Mouse (Mus musculus) stomach, embryonic 15.5 days (tissue): Measurements from ENCODE around the gene Mras. TPM values are rescaled to one million over a fixed set of nuclear protein-coding genes. Genes with fewer than 3 reads are reported as not detected.
A peak's percentile ranks its signal among the peaks of the same experiment; 100 is the strongest.

Experiments
- ATAC-seq: fragments of 200-750 bp; cut with Nextera tagmentation; 2 replicates; pipeline ENCODE4 v1.8.0; 2017; ENCODE audit warnings: low read depth, moderate number of reproducible peaks, moderate TSS enrichment; ENCODE audit not compliant: insufficient read depth, low FRiP score
- H3K27ac ChIP-seq: fragments of 300-500 bp; sonication (generic); 2 replicates; pipeline ENCODE4 v1.5.1; 2015; ENCODE audit warnings: mild to moderate bottlenecking, inconsistent platforms
- H3K27me3 ChIP-seq: fragments of 300-500 bp; sonication (generic); replicated peaks from 2 replicates; pipeline ENCODE4 v1.6.1; 2015; ENCODE audit warnings: inconsistent platforms
- H3K36me3 ChIP-seq: fragments of 300-500 bp; sonication (generic); 2 replicates; pipeline ENCODE4 v1.6.1; 2015; ENCODE audit warnings: inconsistent platforms
- H3K4me1 ChIP-seq: fragments of 300-500 bp; sonication (generic); 2 replicates; pipeline ENCODE4 v1.6.1; 2015; ENCODE audit warnings: inconsistent platforms
- H3K4me2 ChIP-seq: fragments of 300-500 bp; sonication (generic); 2 replicates; pipeline ENCODE4 v1.6.1; 2015; ENCODE audit warnings: mild to moderate bottlenecking, inconsistent platforms
- H3K4me3 ChIP-seq: fragments of 300-500 bp; sonication (generic); replicated peaks from 2 replicates; pipeline ENCODE4 v1.5.1; 2015; ENCODE audit warnings: inconsistent platforms
- H3K9ac ChIP-seq: fragments of 300-500 bp; sonication (generic); 2 replicates; pipeline ENCODE4 v1.6.1; 2015; ENCODE audit warnings: inconsistent platforms
- H3K9me3 ChIP-seq: fragments of 300-500 bp; sonication (generic); 2 replicates; pipeline ENCODE4 v1.6.1; 2016; ENCODE audit warnings: inconsistent platforms
- WGBS: fragments of 180-500 bp; shearing (Covaris S2); methylation state at CpG from one replicate; pipeline ENCODE4 v1.1.7; 2015; 5-methylcytosine and 5-hydroxymethylcytosine counted together
- polyA plus RNA-seq: library from polyadenylated mRNA; unstranded; fragments of >200 nt; fragmentation: Nextera tagmentation; extraction: Ambion mirVana; gene quantifications from 2 replicates; pipeline ENCODE4 v1.2.1, GENCODE M21; 2015

Gene Mras
- polyA plus RNA-seq, 1 experiment from 2014 or later: 11.6 TPM

- no peak for ATAC-seq
- H3K4me2 ChIP-seq: no peak overlapping the region
- no peak overlapping the region for H3K9ac ChIP-seq
- no peaks in the 10 kb centered on the region for H3K27me3 ChIP-seq
- H3K4me1 ChIP-seq: peaks cover 13% of the 10 kb centered on the region
- no peaks in the 10 kb centered on the region for H3K9me3 ChIP-seq
- no peaks in the 10 kb centered on the region for H3K36me3 ChIP-seq
- no peak overlapping the region for H3K4me3 ChIP-seq
- 48% methylated on average over 9 of the region's 9 CpGs for WGBS
- no peak overlapping the region for H3K27ac ChIP-seq
These were observed 11.9 kb downstream of the Mras start for GRCm38 (mm10) chr9:99425262-99425661.

GRCm38 (mm10) chr9:99424574-99424863 lies 12.7 kb downstream of the Mras start:
- H3K9me3 ChIP-seq: no peaks in the 10 kb centered on the region
- H3K36me3 ChIP-seq: no peaks in the 10 kb centered on the region
- H3K4me1 ChIP-seq: peaks cover 13% of the 10 kb centered on the region
- ATAC-seq: no peak
- H3K27ac ChIP-seq: no peak overlapping the region
- H3K4me3 ChIP-seq: no peak overlapping the region
- 59% methylated on average over 4 of the region's 4 CpGs for WGBS
- no peak overlapping the region for H3K4me2 ChIP-seq
- no peak overlapping the region for H3K9ac ChIP-seq
- H3K27me3 ChIP-seq: no peaks in the 10 kb centered on the region

GRCm38 (mm10) chr9:99423692-99424573 lies 13.2 kb downstream of the Mras start:
- peak; percentile 53; the same call in 1 of the 2 replicates for ATAC-seq
- Histone ChIP-seq H3K9me3 (no peaks in the 10 kb centered on the region), H3K9ac (no peak overlapping the region), H3K36me3 (no peaks in the 10 kb centered on the region), H3K4me2 (no peak overlapping the region), H3K27me3 (no peaks in the 10 kb centered on the region), H3K4me3 (no peak overlapping the region), H3K27ac (no peak overlapping the region), H3K4me1 (peaks cover 13% of the 10 kb centered on the region)
- WGBS: 60% methylated on average over 9 of the region's 9 CpGs

- H3K4me2 ChIP-seq: no peak overlapping the region
- no peak overlapping the region for H3K4me3 ChIP-seq
- ATAC-seq: no peak
- no peak overlapping the region for H3K9ac ChIP-seq
- H3K36me3 ChIP-seq: no peaks in the 10 kb centered on the region
- no peak overlapping the region for H3K27ac ChIP-seq
- no peaks in the 10 kb centered on the region for H3K9me3 ChIP-seq
- no peaks in the 10 kb centered on the region for H3K27me3 ChIP-seq
- peaks cover 13% of the 10 kb centered on the region for H3K4me1 ChIP-seq
- 58% methylated on average over 3 of the region's 3 CpGs for WGBS
These were observed 15.3 kb downstream of the Mras start for GRCm38 (mm10) chr9:99421914-99422313.

GRCm38 (mm10) chr9:99419951-99420701 lies 17.1 kb downstream of the Mras start:
- H3K4me1 ChIP-seq: peaks cover 13% of the 10 kb centered on the region
- H3K4me2 ChIP-seq: no peak overlapping the region
- H3K9me3 ChIP-seq: no peaks in the 10 kb centered on the region
- no peaks in the 10 kb centered on the region for H3K27me3 ChIP-seq
- no peak overlapping the region for H3K27ac ChIP-seq
- no peak for ATAC-seq
- no peak overlapping the region for H3K4me3 ChIP-seq
- no peaks in the 10 kb centered on the region for H3K36me3 ChIP-seq
- H3K9ac ChIP-seq: no peak overlapping the region
- 69% methylated on average over 8 of the region's 8 CpGs for WGBS

- H3K36me3 ChIP-seq: no peaks in the 10 kb centered on the region
- no peaks in the 10 kb centered on the region for H3K4me1 ChIP-seq
- ATAC-seq: no peak
- no peak overlapping the region for H3K4me3 ChIP-seq
- no peak overlapping the region for H3K27ac ChIP-seq
- H3K27me3 ChIP-seq: no peaks in the 10 kb centered on the region
- no peak overlapping the region for H3K9ac ChIP-seq
- 69% methylated on average over 5 of the region's 5 CpGs for WGBS
- no peaks in the 10 kb centered on the region for H3K9me3 ChIP-seq
- H3K4me2 ChIP-seq: no peak overlapping the region
These were observed 18.8 kb downstream of the Mras start for GRCm38 (mm10) chr9:99418377-99418776.

- Histone ChIP-seq H3K4me1 (no peaks in the 10 kb centered on the region), H3K27me3 (no peaks in the 10 kb centered on the region), H3K36me3 (no peaks in the 10 kb centered on the region), H3K4me3 (no peak overlapping the region), H3K9ac (no peak overlapping the region), H3K9me3 (no peaks in the 10 kb centered on the region), H3K27ac (no peak overlapping the region), H3K4me2 (no peak overlapping the region)
- WGBS: 53% methylated on average over 4 of the region's 4 CpGs
- no peak for ATAC-seq
These were observed 19.8 kb downstream of the Mras start for GRCm38 (mm10) chr9:99417288-99417846.

- Histone ChIP-seq H3K4me1 (no peaks in the 10 kb centered on the region), H3K4me3 (no peak overlapping the region), H3K36me3 (no peaks in the 10 kb centered on the region)
These were observed 20.4 kb downstream of the Mras start for GRCm38 (mm10) chr9:99416809-99417208.

GRCm38 (mm10) chr9:99411785-99412184 lies 25.4 kb downstream of the Mras start:
- no peaks in the 10 kb centered on the region for H3K36me3 ChIP-seq
- H3K27ac ChIP-seq: no peak overlapping the region
- H3K4me2 ChIP-seq: no peak overlapping the region
- H3K9ac ChIP-seq: no peak overlapping the region
- H3K9me3 ChIP-seq: no peaks in the 10 kb centered on the region
- no peaks in the 10 kb centered on the region for H3K4me1 ChIP-seq
- no peak for ATAC-seq
- H3K27me3 ChIP-seq: no peaks in the 10 kb centered on the region
- no peak overlapping the region for H3K4me3 ChIP-seq
- 88% methylated on average over 4 of the region's 4 CpGs for WGBS

More at GRCm38 (mm10) chr9:99416809-99417208, 20.4 kb downstream of the Mras start:
- no peak overlapping the region for H3K9ac ChIP-seq
- H3K27me3 ChIP-seq: no peaks in the 10 kb centered on the region
- H3K9me3 ChIP-seq: no peaks in the 10 kb centered on the region
- 82% methylated on average over 3 of the region's 3 CpGs for WGBS
- no peak overlapping the region for H3K27ac ChIP-seq
- H3K4me2 ChIP-seq: no peak overlapping the region
- ATAC-seq: 0 out of 2 replicates have a peak, but pooled peaks have one; percentile 16

- H3K36me3 ChIP-seq: no peaks in the 10 kb centered on the region
- no peak overlapping the region for H3K4me2 ChIP-seq
- no peaks in the 10 kb centered on the region for H3K9me3 ChIP-seq
- ATAC-seq: no peak
- H3K9ac ChIP-seq: no peak overlapping the region
- H3K27me3 ChIP-seq: no peaks in the 10 kb centered on the region
- no peaks in the 10 kb centered on the region for H3K4me1 ChIP-seq
- 87% methylated on average over 5 of the region's 5 CpGs for WGBS
- H3K27ac ChIP-seq: no peak overlapping the region
- H3K4me3 ChIP-seq: no peak overlapping the region
These were observed 26.1 kb downstream of the Mras start for GRCm38 (mm10) chr9:99411093-99411492.

- no peaks in the 10 kb centered on the region for H3K9me3 ChIP-seq
- H3K4me2 ChIP-seq: no peak overlapping the region
- WGBS: 80% methylated on average over 3 of the region's 3 CpGs
- no peaks in the 10 kb centered on the region for H3K36me3 ChIP-seq
- no peaks in the 10 kb centered on the region for H3K4me1 ChIP-seq
- no peak for ATAC-seq
- no peaks in the 10 kb centered on the region for H3K27me3 ChIP-seq
- H3K27ac ChIP-seq: no peak overlapping the region
- no peak overlapping the region for H3K9ac ChIP-seq
- no peak overlapping the region for H3K4me3 ChIP-seq
These were observed 27.9 kb downstream of the Mras start for GRCm38 (mm10) chr9:99409280-99409679.
